15 mouse cellular contexts compared by ENCODE assay signal in the genomic region with DNA sequence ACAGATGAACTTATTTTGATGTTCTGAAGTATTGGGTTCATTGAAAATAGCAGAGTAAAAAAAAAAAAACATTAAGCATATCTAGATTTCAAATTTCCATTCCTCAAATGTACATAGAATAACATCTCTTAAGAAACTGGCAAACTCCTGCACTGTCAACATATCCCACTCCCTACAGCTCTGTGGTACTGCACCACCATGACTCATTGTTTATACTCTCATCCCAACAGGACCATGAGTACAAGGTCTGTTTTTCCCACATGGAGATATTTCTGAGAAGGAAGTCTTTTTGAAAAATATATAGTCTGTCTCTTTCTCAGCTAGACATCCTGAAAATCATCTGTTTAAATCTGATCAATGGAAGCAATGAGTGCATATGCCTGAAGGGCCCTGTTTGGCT.
DNase-seq lines count a peak whose midpoint lies in the region.
"Had no signal": no experiment of that assay in that cellular context is flagged by ENCODE, and none has a peak within 500 bp of the region (broad histone marks: within the 10 kb centered on the region; RNA-seq: fewer than 3 reads in every experiment).

No protein-coding gene starts in this region.

- DNase-seq in layer of hippocampus, adult 9-11 months, result peak; percentile 1
- DNase-seq in layer of hippocampus, postnatal 25 days (ENCODE audit: extremely low spot score in 1 of 2, low spot score in 1 of 2), result no peak
- DNase-seq in right cerebral cortex, adult 18-20 months, result peak; percentile 16
- DNase-seq in right cerebral cortex, postnatal 10 days (ENCODE audit: low spot score in 2 of 2), result no peak
- DNase-seq in telencephalon, adult 2 months (ENCODE audit: low read depth, low spot score), result peak; percentile 48
- DNase-seq in heart, postnatal 36 days, result no peak
- DNase-seq: adrenal gland, adult 2 months; adrenal gland, postnatal 10 days; adrenal gland, postnatal 25 days; cerebellum, adult 11-12 months; cerebellum, adult 2 months; cerebellum, adult 9-10 months; cerebellum, postnatal 10 days; cerebellum, postnatal 36 days; embryo, embryonic 11 days had no signal

- intact Hi-C loops in heart, postnatal 36 days (cut with DNase I), result no loop called here

Comparison
In these comparisons a context has a peak if more than half of its experiments do, and no peak if none do; other contexts are left out.
1. DNase-seq: peak in layer of hippocampus, adult 9-11 months (single experiment), right cerebral cortex, adult 18-20 months (single experiment) and telencephalon, adult 2 months (single experiment); none in layer of hippocampus, postnatal 25 days (0 of 2), right cerebral cortex, postnatal 10 days (0 of 2) and heart, postnatal 36 days (0 of 2).